Mouse (Mus musculus): Measurements from ENCODE around the gene Osbpl2.

- TF ChIP-seq JUN (IDR thresholded peaks at IDR 0.05; ENCODE audit: insufficient read depth, low read depth, low read length) = no peak
- TF ChIP-seq CTCF (conservative IDR thresholded peaks at IDR 0.05 in 1 of 2, IDR thresholded peaks at IDR 0.05 in 1 of 2; ENCODE audit: low read depth in 2 of 2, low read length in 2 of 2) = peak; percentile 21 to 23; a peak in 1 of 4 replicates
Measured at GRCm38 (mm10) chr2:180087472-180087871, 31.6 kb upstream of the Osbpl2 start.

Data from CH12.LX (cell line).